Mouse (Mus musculus): Measurements from ENCODE around the gene Pbsn.
"Not testable (repeated sequence)": the region's sequence is repeated elsewhere in the genome, so short reads cannot be mapped to it uniquely, and the experiment has no call there.

The Pbsn gene

DNA sequence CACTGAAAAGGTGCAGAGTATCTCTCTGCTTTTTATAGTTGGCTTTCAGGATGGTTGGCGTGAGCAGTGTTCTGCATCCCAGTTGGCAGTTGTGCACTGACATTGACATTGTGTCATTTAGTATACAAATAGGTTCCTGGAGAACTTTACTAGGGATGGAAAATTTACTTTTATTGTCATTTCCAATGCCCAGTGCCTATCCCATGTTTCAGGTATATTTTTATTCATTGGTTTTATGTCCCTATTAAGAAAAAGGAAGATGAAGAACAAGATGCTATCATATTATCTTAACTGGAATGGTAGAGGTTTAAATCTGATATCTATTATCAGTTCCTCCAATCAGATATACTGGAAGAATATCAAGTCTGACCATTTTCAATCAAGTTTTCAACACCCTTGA, at the start of gene Pbsn:
TSS of gene Pbsn (minus strand) at position 101 of the 400 bp plus-strand sequence.
- DNase-seq (ENCODE audit: low spot score), result no peak

DNA sequence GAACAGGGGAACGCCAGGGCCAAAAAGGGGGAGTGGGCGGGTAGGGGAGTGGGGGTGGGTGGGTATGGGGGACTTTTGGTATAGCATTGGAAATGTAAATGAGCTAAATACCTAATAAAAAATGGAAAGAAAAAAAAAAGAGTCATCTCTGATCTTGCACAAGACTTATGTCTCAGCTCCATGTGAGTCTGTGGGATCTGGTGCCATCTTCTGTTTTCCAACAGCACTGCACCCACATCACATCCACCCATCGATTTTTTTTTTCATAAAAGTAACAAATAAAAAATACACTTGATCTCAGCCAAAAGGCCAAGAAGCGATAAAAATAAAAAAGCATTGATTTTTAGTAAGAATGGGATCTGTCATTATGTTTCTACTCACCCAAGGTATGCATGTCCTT, 26.6 kb upstream of the Pbsn start:
- not testable (repeated sequence) for DNase-seq (ENCODE audit: low spot score)

DNA sequence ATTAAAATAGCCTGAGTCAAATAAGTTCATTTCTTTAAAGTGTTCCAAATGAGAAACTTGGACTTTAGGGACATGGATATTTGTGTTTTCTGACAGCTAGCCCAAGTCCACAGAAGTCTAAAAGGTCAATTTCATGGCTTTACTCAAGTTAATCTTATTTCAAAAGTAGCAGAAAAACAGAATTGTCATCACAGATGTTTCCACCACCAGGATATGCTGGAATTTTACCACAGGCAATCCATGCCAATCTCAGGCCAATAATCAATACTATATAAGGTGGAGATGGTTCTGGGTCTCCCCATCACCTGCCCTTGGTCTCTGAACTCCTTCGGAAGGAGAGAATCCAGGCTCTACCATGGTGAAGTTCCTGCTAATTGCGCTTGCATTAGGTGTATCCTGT, 11.0 kb upstream of the Pbsn start, which contains the start of gene Gm14744:
TSS of gene Gm14744 (plus strand) at position 301 of the 400 bp plus-strand sequence.
- DNase-seq (ENCODE audit: low spot score), result not testable (repeated sequence)

DNA sequence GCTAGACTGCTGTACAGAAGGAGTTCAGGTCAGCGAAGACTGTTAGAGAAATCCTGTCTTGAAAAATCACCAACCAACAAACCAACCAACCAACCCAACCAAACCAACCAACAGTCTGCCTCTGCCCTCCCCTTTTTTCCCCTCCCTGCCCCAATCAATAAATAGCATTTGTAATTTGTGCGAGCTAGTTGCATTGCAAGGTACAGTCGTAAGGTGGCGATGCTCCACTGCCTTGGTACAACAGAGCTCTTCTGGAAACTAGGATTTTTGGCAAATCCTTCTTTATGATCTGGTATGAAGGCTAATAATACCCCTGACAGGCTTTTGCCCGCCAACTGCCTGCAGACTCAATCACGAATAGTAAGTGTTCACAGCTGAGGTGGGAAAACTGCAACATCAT, 41.4 kb downstream of the Pbsn start:
- no peak for DNase-seq (ENCODE audit: low spot score)

DNA sequence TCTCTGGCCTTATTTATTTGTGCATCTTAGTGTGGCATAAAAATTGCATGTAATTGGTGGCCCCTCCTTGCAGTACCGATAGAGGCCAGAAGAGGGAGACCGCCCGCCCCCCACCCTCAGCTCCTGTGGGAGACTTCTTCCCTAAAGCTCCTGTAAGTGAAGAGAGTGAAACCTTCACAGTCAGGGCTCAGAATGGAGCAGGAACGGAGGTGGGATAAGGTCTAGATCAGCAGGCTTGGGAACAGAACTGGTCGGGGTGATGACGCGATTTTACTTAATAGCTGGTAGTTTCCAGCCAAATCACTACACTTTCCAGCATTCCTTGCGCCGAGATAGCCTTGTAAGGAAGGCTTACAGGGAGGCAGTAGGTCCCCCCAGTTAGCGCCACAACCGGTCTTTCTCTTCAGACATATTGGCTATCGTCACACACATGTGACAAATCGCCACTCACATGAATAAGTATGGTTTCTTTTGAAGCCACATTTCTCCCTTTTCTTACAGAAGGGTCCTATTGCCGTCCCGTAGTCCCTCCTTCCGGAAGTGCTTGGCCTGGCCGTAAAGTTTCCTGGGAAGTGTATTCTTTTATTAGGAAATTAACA, 42.7 kb downstream of the Pbsn start:
- DNase-seq (ENCODE audit: low spot score), result peak; percentile 30

DNA sequence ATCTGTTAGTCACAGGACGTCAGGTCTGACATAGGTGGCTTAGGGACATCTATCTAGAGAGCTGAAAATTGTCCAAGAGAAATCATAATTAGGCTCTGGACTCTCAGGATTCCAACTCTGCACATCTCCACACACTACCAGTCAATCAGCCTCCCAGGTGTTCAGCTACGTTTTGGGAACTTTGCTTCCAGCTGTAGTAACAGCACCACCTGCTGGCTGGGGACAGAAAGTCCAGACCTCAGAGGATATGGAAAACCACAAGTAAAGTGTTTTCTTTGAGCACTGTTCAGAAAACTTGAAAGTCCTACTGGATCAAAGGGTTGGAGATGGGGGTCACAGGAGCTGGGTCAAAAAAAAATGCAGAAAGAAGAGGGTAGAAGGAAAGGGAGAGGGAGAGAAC, 44.8 kb downstream of the Pbsn start:
- peak; percentile 48 for DNase-seq (ENCODE audit: low spot score)

DNA sequence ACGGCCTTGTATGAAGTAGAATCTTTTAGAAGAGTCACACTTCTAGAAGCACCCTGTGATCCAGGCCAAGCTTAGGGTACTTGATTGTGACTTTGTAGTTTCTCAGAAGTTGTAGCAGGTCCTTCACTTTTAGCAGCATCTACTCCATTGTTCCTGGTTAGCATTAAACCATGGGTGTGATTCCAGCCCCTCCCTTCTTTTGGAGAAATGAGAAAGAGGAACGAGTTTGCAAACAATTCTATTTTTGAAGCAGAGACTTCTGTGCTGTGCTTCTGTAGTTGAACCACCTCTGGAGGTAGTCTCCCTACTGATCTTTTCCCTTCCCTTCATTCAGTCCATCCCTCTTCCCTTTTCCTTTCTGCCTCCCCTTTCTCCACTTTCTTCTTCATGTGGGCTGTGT, 51.1 kb downstream of the Pbsn start:
- no peak for DNase-seq (ENCODE audit: low spot score)

DNA sequence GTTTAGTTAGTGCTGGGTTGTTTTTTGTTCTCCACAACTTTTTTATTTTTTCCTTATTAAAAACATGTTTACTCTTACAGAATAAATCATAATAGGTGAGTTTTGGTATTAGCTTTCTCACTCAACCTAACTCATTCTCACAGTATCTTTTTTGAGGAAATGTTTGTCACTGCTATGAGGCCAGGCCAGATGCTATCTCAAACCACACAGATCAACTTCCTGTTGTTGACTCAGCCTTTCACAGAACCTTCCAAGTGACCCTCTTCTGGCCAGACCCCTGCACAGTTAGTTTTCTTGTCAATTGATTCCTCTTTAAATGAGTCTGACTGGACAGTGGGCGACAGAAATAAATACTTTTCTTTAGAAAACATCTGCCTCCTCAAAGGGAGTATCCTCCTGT, 51.9 kb downstream of the Pbsn start:
- DNase-seq (ENCODE audit: low spot score), result no peak

DNA sequence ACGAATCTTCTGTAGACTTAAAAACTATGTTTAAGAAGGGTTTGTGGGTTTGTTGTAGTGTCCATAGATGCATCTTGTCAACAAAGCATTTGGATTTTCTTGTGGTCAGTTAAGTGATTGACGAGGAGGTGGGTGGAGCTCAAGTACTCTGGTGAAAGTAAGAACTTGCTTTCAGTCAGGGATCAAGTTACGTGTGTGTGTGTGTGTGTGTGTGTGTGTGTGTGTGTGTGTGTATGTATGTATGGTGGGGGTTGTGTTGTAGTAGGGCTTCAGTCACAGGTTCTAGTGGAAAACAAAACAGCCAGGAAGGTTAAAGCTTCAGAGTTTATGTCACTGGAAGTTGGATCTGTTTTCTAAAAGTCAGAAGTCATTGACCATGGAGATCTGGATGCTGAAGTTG, 53.9 kb downstream of the Pbsn start:
- no peak for DNase-seq (ENCODE audit: low spot score)

DNA sequence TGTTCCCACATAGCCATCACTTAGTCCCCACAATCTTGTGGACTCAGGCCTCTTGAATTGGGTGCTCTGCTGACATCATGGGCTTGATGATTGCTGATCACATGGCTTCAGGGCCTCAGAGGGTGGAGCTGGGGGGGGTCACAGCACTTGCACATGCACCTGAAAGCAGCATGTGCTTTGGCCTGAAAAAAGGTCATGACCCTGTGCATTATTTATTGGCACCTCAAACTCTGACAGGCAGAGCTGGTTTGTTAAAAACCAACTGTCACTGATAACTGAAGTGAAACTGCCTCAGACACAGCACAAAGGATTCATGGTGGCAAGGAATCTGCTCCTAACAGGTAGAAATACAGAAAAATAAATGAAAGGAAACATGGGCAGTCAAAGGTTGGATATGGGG, 55.6 kb downstream of the Pbsn start:
- DNase-seq (ENCODE audit: low spot score), result no peak

DNA sequence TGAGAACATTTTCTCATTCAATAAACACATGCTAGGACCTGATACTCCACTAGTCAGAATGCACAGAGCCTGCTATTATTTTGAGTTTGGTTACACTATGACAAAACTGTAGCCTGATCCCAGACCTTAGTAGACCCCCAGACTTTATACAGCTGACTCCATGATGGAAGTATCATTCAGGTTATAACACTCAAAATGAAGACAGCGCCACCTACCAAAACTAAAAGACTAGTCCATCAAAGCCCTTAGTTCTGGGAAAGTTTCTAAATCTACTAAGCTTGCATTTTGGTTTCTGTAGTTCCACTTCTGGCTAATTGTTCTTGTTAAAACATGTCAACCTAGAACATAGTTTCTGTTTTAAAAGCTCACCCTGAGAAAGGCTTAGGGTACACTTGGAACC, 56.5 kb downstream of the Pbsn start:
- no peak for DNase-seq (ENCODE audit: low spot score)

DNA sequence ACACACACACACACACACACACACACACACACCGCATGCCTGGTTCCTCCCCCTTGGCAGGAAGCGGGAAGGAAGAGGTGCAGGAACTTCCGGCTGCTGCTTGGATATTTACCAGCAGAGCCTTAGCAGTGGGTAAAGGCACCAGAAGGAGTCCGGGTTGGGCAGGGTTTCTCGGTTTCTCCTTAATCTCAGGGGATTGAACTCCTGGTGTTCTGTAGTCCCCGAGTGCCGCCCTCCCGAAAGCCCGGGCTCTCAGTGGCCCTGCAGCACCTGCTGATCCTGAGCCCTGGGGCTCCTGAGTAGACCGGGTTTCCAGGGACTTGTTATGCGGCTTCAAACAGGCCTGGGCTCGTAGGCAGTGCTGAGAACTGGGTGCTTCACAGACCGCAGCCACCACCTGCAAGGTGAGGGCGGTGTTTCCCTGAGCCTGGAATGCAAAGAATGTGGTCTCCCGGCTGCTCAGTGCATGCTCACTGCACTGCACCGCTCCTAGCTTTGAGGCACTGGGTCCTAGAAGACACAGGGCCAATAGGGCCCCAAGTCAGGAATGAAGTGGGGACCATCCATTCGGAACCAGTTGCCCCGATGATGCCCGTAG, 57.1 kb downstream of the Pbsn start, which contains the start of gene Prkx:
TSS of gene Prkx (minus strand) at position 41 of the 598 bp plus-strand sequence.
- DNase-seq (ENCODE audit: low spot score), result peak; percentile 32

DNA sequence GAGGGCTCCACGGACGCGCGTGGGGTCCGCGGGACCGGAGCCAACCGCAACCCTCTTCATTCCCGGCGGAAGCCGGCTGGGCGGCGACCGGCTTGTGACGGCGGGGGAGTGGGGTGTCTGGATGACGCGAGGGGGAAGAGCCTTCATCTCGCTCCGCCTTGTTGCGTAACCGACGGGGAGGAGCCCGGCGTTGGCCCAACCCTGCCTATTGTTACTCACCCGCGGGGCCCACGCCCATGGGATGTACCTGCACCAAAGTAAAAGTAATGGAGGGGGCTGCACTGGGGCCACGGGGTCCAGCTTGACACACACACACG, 57.6 kb downstream of the Pbsn start:
- DNase-seq (ENCODE audit: low spot score), result peak; percentile 85

DNA sequence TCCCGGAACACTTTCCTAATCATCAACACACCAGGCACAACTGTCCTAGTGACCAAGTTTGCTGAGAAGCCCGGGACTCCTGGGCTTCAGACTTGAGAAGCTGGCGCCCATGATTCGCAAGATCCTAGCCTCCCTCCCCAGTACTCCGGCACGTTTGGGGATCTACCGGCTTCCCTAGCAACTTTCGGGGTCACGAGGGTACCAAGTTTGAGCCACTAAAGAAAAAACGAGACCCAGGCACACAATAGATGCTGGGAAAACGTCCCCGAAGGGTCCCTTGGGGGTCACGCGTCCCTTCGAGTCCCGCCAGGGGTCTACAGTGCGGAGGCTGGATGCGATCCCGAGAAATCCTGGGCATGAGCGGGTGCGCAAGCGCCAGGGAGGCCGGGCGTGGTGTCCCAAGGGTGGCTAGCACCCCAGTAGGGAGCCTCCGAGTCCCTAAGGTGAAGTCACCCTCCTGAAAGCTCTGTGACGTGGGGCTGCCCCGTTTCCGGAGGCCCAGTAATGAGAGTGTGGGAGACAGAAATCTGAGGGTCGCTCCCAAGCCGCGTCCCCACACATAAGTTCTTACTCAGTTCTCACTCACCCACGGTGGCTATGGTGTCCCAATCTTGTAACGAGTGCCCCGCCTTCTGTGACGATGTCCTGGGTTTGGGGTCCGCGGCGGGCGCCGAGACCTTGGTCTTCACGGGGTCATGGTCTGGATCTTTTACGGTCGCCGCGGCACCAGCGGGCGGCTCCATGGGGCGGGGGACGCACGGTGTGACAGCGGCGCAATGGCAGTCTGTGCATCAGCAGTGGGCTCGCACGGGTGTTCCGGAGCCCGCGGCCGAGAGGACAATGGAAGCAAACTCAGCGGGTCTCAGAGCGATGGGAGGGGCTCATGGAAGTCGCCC, 58.2 kb downstream of the Pbsn start:
- DNase-seq (ENCODE audit: low spot score), result peak; percentile 4

DNA sequence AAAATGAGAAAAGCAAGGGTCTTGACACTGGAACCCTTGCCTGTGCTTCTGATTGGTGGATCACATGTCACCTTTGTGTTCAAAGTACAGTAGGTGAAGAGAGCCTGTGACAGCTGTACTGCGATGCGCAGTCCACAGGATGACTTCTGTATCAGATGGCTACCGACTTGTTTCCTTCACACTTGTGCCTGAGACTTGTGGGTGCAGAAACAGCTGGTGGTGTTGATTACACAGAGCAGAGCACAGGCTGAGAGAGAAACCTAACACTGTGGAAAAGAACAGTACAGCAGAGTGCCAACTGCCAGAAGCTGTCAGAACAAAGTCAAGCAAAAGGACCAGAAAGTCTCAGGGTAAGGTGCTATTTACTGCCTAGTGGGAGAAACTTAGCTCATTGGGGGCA, 64.7 kb downstream of the Pbsn start:
- no peak for DNase-seq (ENCODE audit: low spot score)
